Mouse (Mus musculus) duodenum, adult 2 months (tissue): ENCODE measurements around the gene Ttc32. TPM values are rescaled to one million over a fixed set of nuclear protein-coding genes. Genes with fewer than 3 reads are reported as not detected.

ENCODE experiments used
- polyA plus RNA-seq: library from polyadenylated mRNA; depleted of rRNA; stranded (reverse); fragments of >200 nt; gene quantifications from 2 replicates; pipeline ENCODE4 v1.2.3, GENCODE M21; 2012; ENCODE audit warnings: low replicate concordance; rRNA removed

The Ttc32 gene
- polyA plus RNA-seq, result 8.9 and 10.4 TPM in 2 replicates

GRCm38 (mm10) chr12:9029888-9030723 is at the start of gene Ttc32:
Gene Ttc32 (plus strand): TSS chr12:9029997.

Other genes with a start within 250 kb of the Ttc32 start
- gene Laptm4a, start 108.3 kb upstream of the Ttc32 start, polyA plus RNA-seq, result 59.4 and 84.2 TPM in 2 replicates
- not detected in 2 replicates for gene Matn3, start 82.1 kb upstream of the Ttc32 start, polyA plus RNA-seq
- gene Wdr35, start 56.1 kb upstream of the Ttc32 start, polyA plus RNA-seq, result 0.12 TPM in 1 of 2 replicates, not detected in the other